Mouse (Mus musculus) forebrain, embryonic 14.5 days (tissue): ENCODE data around the gene Tas1r3. TPM values are rescaled to one million over a fixed set of nuclear protein-coding genes. Genes with fewer than 3 reads are reported as not detected.
A peak's percentile ranks its signal among the peaks of the same experiment; 100 is the strongest.

Experiments
- ATAC-seq: fragments of 200-750 bp; cut with Nextera tagmentation; 2 replicates; pipeline ENCODE4 v1.8.0; 2017; ENCODE audit warnings: mild to moderate bottlenecking, moderate library complexity
- DNase-seq: peaks from one replicate; pipeline ENCODE4 v3.0.0-alpha.2; 2015; ENCODE audit warnings: low spot score
- H3K27ac ChIP-seq: fragments of 300-500 bp; sonication (generic); 2 replicates; pipeline ENCODE4 v1.5.1; 2014; ENCODE audit warnings: low read depth, mild to moderate bottlenecking, control low read depth, low read length, moderate library complexity
- H3K27me3 ChIP-seq: fragments of 300-500 bp; sonication (generic); replicated peaks from 2 replicates; pipeline ENCODE4 v1.6.1; 2014; ENCODE audit warnings: low read length, control low read depth, mixed read lengths; ENCODE audit not compliant: control insufficient read depth, insufficient read depth
- H3K36me3 ChIP-seq: fragments of 300-500 bp; sonication (generic); 2 replicates; pipeline ENCODE4 v1.6.1; 2014; ENCODE audit warnings: low read length, control low read depth; ENCODE audit not compliant: control insufficient read depth, insufficient read depth
- H3K4me1 ChIP-seq: fragments of 300-500 bp; sonication (generic); 2 replicates; pipeline ENCODE4 v1.6.1; 2014; ENCODE audit warnings: antibody characterized with exemption, low read length, control low read depth; ENCODE audit not compliant: control insufficient read depth, insufficient read depth
- H3K4me2 ChIP-seq: fragments of 300-500 bp; sonication (generic); 2 replicates; pipeline ENCODE4 v1.6.1; 2014; ENCODE audit warnings: mild to moderate bottlenecking, control low read depth, low read length
- H3K4me3 ChIP-seq: fragments of 300-500 bp; sonication (generic); 2 replicates; pipeline ENCODE4 v1.5.1; 2014; ENCODE audit warnings: low read depth, low read length, control low read depth
- H3K9ac ChIP-seq: fragments of 300-500 bp; sonication (generic); 2 replicates; pipeline ENCODE4 v1.6.1; 2014; ENCODE audit warnings: mild to moderate bottlenecking, low read length, control low read depth, moderate library complexity
- H3K9me3 ChIP-seq: fragments of 300-500 bp; sonication (generic); replicated peaks from 2 replicates; pipeline ENCODE4 v1.6.1; 2016; ENCODE audit warnings: low read length, control low read depth, mixed read lengths; ENCODE audit not compliant: control insufficient read depth
- WGBS: fragments of 180-500 bp; shearing (Covaris S2); extraction: QIAGEN DNeasy Blood & Tissue Kit; methylation state at CpG from one replicate; pipeline ENCODE4 v1.1.7; 2014; 5-methylcytosine and 5-hydroxymethylcytosine counted together
- polyA plus RNA-seq: library from polyadenylated mRNA; unstranded; fragments of >200 nt; fragmentation: Nextera tagmentation; extraction: Ambion mirVana; gene quantifications from 2 replicates; pipeline ENCODE4 v1.2.1, GENCODE M21; 2014

Gene Tas1r3
- polyA plus RNA-seq, 1 experiment from 2014 or later, result 0.46 TPM

- H3K9ac ChIP-seq, result peak within 1 kb of the TSS; percentile 95
- H3K36me3 ChIP-seq, result peaks cover 45% of the 10 kb centered on the region
- no peaks in the 10 kb centered on the region for H3K9me3 ChIP-seq
- peaks cover 38% of the 10 kb centered on the region for H3K4me1 ChIP-seq
- H3K4me3 ChIP-seq, result peak within 1 kb of the TSS; percentile 98
- H3K27ac ChIP-seq, result peak within 1 kb of the TSS; percentile 99
- DNase-seq (peak; percentile 98), ATAC-seq (peak; percentile 88)
- peak within 1 kb of the TSS; percentile 97 for H3K4me2 ChIP-seq
- 0% methylated on average over 52 of the region's 52 CpGs for WGBS
- H3K27me3 ChIP-seq, result no peaks in the 10 kb centered on the region
Measured at GRCm38 (mm10) chr4:155891551-155892001, 28.4 kb upstream of the Tas1r3 start, which contains the start of the genes Pusl1 and Acap3. Gene Pusl1, minus strand, starts transcription at chr4:155891781. Gene Acap3, plus strand, starts transcription at chr4:155891822.

GRCm38 (mm10) chr4:155891011-155891471, 27.9 kb upstream of the Tas1r3 start:
- ATAC-seq (no peak), DNase-seq (no peak)
- Histone ChIP-seq H3K4me3 (peak overlapping the region; percentile 98), H3K36me3 (peaks cover 45% of the 10 kb centered on the region), H3K9ac (peak overlapping the region; percentile 95), H3K9me3 (no peaks in the 10 kb centered on the region), H3K4me2 (peak overlapping the region; percentile 97), H3K27ac (no peak overlapping the region), H3K4me1 (peaks cover 38% of the 10 kb centered on the region), H3K27me3 (no peaks in the 10 kb centered on the region)
- WGBS, result under 1% methylated on average over 34 of the region's 34 CpGs

GRCm38 (mm10) chr4:155889316-155889715, 26.2 kb upstream of the Tas1r3 start:
- DNase-seq (no peak), ATAC-seq (no peak)
- Histone ChIP-seq H3K4me2 (no peak overlapping the region), H3K27me3 (no peaks in the 10 kb centered on the region), H3K27ac (no peak overlapping the region), H3K9ac (no peak overlapping the region), H3K4me1 (peaks cover 24% of the 10 kb centered on the region), H3K36me3 (peaks cover 55% of the 10 kb centered on the region), H3K4me3 (no peak overlapping the region), H3K9me3 (no peaks in the 10 kb centered on the region)
- 81% methylated on average over 5 of the region's 5 CpGs for WGBS

GRCm38 (mm10) chr4:155888181-155888580, 25.0 kb upstream of the Tas1r3 start:
- Histone ChIP-seq H3K4me1 (peaks cover 13% of the 10 kb centered on the region), H3K4me3 (no peak overlapping the region), H3K9ac (no peak overlapping the region), H3K36me3 (peaks cover 58% of the 10 kb centered on the region), H3K4me2 (no peak overlapping the region), H3K27me3 (no peaks in the 10 kb centered on the region), H3K9me3 (no peaks in the 10 kb centered on the region), H3K27ac (no peak overlapping the region)
- ATAC-seq, result no peak
- WGBS, result 96% methylated on average over 9 of the region's 9 CpGs
- DNase-seq, result no peak

- Histone ChIP-seq H3K9me3 (no peaks in the 10 kb centered on the region), H3K27ac (no peak overlapping the region), H3K4me3 (no peak overlapping the region), H3K36me3 (peaks cover 58% of the 10 kb centered on the region), H3K27me3 (no peaks in the 10 kb centered on the region), H3K4me2 (no peak overlapping the region), H3K4me1 (peaks cover 10% of the 10 kb centered on the region), H3K9ac (no peak overlapping the region)
- WGBS, result 90% methylated on average over 10 of the region's 10 CpGs
- DNase-seq, result no peak
- no peak for ATAC-seq
Measured at GRCm38 (mm10) chr4:155887674-155888073, 24.5 kb upstream of the Tas1r3 start.

- ATAC-seq, result no peak
- H3K36me3 ChIP-seq, result peaks cover 62% of the 10 kb centered on the region
- no peak for DNase-seq
- H3K9ac ChIP-seq, result no peak overlapping the region
- H3K4me1 ChIP-seq, result peaks cover 10% of the 10 kb centered on the region
- H3K27me3 ChIP-seq, result no peaks in the 10 kb centered on the region
- WGBS, result 93% methylated on average over 5 of the region's 5 CpGs
- no peak overlapping the region for H3K4me3 ChIP-seq
- no peak overlapping the region for H3K4me2 ChIP-seq
- H3K27ac ChIP-seq, result no peak overlapping the region
- H3K9me3 ChIP-seq, result no peaks in the 10 kb centered on the region
Measured at GRCm38 (mm10) chr4:155886330-155886729, 23.2 kb upstream of the Tas1r3 start.

- no peak overlapping the region for H3K4me2 ChIP-seq
- H3K9ac ChIP-seq, result no peak overlapping the region
- H3K9me3 ChIP-seq, result no peaks in the 10 kb centered on the region
- H3K36me3 ChIP-seq, result peaks cover 59% of the 10 kb centered on the region
- H3K27me3 ChIP-seq, result no peaks in the 10 kb centered on the region
- H3K27ac ChIP-seq, result no peak overlapping the region
- ATAC-seq, result no peak
- no peak for DNase-seq
- H3K4me3 ChIP-seq, result no peak overlapping the region
- WGBS, result 91% methylated on average over 3 of the region's 3 CpGs
- no peaks in the 10 kb centered on the region for H3K4me1 ChIP-seq
Measured at GRCm38 (mm10) chr4:155883587-155883986, 20.4 kb upstream of the Tas1r3 start.

- Histone ChIP-seq H3K36me3 (peaks cover 53% of the 10 kb centered on the region), H3K4me3 (no peak overlapping the region), H3K27ac (no peak overlapping the region), H3K27me3 (no peaks in the 10 kb centered on the region), H3K4me2 (no peak overlapping the region), H3K4me1 (peaks cover 12% of the 10 kb centered on the region), H3K9me3 (no peaks in the 10 kb centered on the region), H3K9ac (no peak overlapping the region)
- ATAC-seq (no peak), DNase-seq (no peak)
- 95% methylated on average over 7 of the region's 7 CpGs for WGBS
Measured at GRCm38 (mm10) chr4:155871404-155871803, 8.2 kb upstream of the Tas1r3 start.

GRCm38 (mm10) chr4:155869317-155870033, 6.3 kb upstream of the Tas1r3 start, which contains the start of the genes Cptp and Ints11:
Gene Cptp, minus strand, starts transcription at chr4:155869440.
Gene Ints11, plus strand, starts transcription at chr4:155869546.
- H3K27ac ChIP-seq, result peak within 1 kb of the TSS; percentile 58
- no peaks in the 10 kb centered on the region for H3K27me3 ChIP-seq
- H3K4me2 ChIP-seq, result peak within 1 kb of the TSS; percentile 98
- ATAC-seq, result peak; percentile 97
- peaks cover 12% of the 10 kb centered on the region for H3K4me1 ChIP-seq
- WGBS, result under 1% methylated on average over 63 of the region's 63 CpGs
- peak within 1 kb of the TSS; percentile 72 for H3K4me3 ChIP-seq
- peak within 1 kb of the TSS; percentile 87 for H3K9ac ChIP-seq
- peaks cover 55% of the 10 kb centered on the region for H3K36me3 ChIP-seq
- H3K9me3 ChIP-seq, result no peaks in the 10 kb centered on the region
- DNase-seq, result peak; percentile 97
